Mouse (Mus musculus) midbrain, embryonic 13.5 days (tissue): ENCODE measurements around the gene Necab2. TPM values are rescaled to one million over a fixed set of nuclear protein-coding genes. Genes with fewer than 3 reads are reported as not detected.

Source experiments
- ATAC-seq: fragments of 200-750 bp; cut with Nextera tagmentation; 2 replicates; pipeline ENCODE4 v1.8.0; 2017; ENCODE audit warnings: mild to moderate bottlenecking, moderate TSS enrichment, moderate library complexity
- H3K27ac ChIP-seq: fragments of 300-500 bp; sonication (generic); 2 replicates; pipeline ENCODE4 v1.5.1; 2015; ENCODE audit warnings: inconsistent platforms, mild to moderate bottlenecking, moderate library complexity
- H3K27me3 ChIP-seq: fragments of 300-500 bp; sonication (generic); 2 replicates; pipeline ENCODE4 v1.6.1; 2015; ENCODE audit warnings: mild to moderate bottlenecking, inconsistent platforms
- H3K36me3 ChIP-seq: fragments of 300-500 bp; sonication (generic); 2 replicates; pipeline ENCODE4 v1.6.1; 2015; ENCODE audit warnings: mild to moderate bottlenecking, inconsistent platforms
- H3K4me1 ChIP-seq: fragments of 300-500 bp; sonication (generic); replicated peaks from 2 replicates; pipeline ENCODE4 v1.6.1; 2015; ENCODE audit warnings: inconsistent platforms
- H3K4me2 ChIP-seq: fragments of 300-500 bp; sonication (generic); replicated peaks from 2 replicates; pipeline ENCODE4 v1.6.1; 2015; ENCODE audit warnings: moderate library complexity, mild to moderate bottlenecking, inconsistent platforms
- H3K4me3 ChIP-seq: fragments of 300-500 bp; sonication (generic); replicated peaks from 2 replicates; pipeline ENCODE4 v1.5.1; 2015; ENCODE audit warnings: mild to moderate bottlenecking, inconsistent platforms
- H3K9ac ChIP-seq: fragments of 300-500 bp; sonication (generic); replicated peaks from 2 replicates; pipeline ENCODE4 v1.6.1; 2015; ENCODE audit warnings: mild to moderate bottlenecking, inconsistent platforms
- H3K9me3 ChIP-seq: fragments of 300-500 bp; sonication (generic); 2 replicates; pipeline ENCODE4 v1.6.1; 2016; ENCODE audit warnings: mild to moderate bottlenecking, inconsistent platforms
- WGBS: fragments of 180-500 bp; shearing (Covaris S2); methylation state at CpG from one replicate; pipeline ENCODE4 v1.1.7; 2015; 5-methylcytosine and 5-hydroxymethylcytosine counted together
- polyA plus RNA-seq: library from polyadenylated mRNA; unstranded; fragments of >200 nt; fragmentation: Nextera tagmentation; extraction: Ambion mirVana; gene quantifications from 2 replicates; pipeline ENCODE4 v1.2.1, GENCODE M21; 2015

The Necab2 gene
- polyA plus RNA-seq, 1 experiment from 2014 or later: 37.6 TPM

DNA sequence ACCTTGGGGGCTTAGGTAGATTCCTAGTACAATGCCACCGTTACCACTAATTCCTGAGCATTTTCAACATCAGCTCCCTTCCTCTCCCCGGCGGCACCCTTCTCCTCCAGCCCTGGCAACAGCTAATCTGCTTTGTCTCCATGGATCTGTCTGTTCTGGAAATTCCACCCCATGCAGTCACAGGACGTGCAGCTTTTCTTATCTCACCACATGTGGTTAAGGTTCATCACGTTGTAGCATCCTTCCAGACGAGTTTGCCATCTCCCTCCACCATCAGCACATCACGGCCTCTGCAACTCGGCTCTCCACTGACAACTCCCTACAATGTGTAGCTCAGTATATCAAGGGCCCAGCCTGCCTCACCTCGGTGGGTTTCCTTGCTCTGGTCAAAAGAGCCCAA is 59.0 kb downstream of the Necab2 start:
- Histone ChIP-seq H3K4me1 (peaks cover 36% of the 10 kb centered on the region), H3K4me3 (no peak overlapping the region), H3K4me2 (no peak overlapping the region), H3K36me3 (peaks cover 46% of the 10 kb centered on the region), H3K9me3 (no peaks in the 10 kb centered on the region), H3K27me3 (no peaks in the 10 kb centered on the region), H3K9ac (0 out of 2 replicates have a peak overlapping the region, but pooled peaks have one; percentile 10), H3K27ac (peak overlapping the region; percentile 45)
- peak; percentile 19; the same call in 1 of the 2 replicates for ATAC-seq
- 18% methylated on average over 9 of the region's 9 CpGs for WGBS

DNA sequence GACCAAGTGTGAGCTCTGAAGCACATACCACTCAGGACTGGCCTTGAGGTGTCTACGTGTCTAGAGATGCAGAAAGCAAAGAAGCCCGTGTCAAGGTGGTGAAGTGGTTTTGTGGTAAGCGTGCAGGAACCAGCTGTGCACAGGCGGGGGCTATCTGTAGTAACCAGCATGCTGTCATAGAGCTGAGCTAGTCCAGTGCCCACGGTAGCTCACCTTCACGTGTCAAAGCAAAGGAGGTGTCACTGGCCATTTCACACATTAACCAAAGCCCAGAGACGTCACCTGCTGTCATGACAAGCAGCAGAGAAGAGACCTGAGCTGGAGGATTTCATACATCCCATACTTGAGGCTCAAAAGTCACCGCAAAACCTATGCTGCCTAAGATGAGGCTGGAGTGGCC is 59.6 kb downstream of the Necab2 start:
- no peak overlapping the region for H3K4me3 ChIP-seq
- H3K4me1 ChIP-seq: peaks cover 37% of the 10 kb centered on the region
- WGBS: 76% methylated on average over 8 of the region's 8 CpGs
- peak overlapping the region; percentile 45; the same call in 1 of the 2 replicates for H3K27ac ChIP-seq
- H3K9me3 ChIP-seq: no peaks in the 10 kb centered on the region
- H3K4me2 ChIP-seq: no peak overlapping the region
- H3K9ac ChIP-seq: no peak overlapping the region
- no peak for ATAC-seq
- H3K36me3 ChIP-seq: peaks cover 51% of the 10 kb centered on the region
- H3K27me3 ChIP-seq: no peaks in the 10 kb centered on the region

DNA sequence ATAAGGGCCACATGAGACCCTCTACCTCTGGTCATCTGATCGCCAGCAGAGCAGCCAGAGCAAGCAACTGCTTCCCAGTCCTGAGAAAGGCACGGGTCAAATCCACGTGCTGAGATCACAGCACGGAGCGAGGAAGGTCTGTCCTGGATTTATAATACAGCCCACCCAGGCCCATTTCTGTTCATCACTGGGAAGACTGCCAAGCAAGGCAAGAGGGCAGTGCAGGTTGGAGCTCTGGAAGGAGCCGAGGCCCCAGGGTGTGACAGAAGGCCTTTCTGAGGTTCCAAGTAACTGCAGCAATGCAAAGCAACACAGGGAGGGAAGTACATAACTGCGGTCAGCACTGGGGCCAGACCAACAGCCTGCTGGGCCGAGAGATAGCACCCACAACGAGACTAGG is 64.0 kb downstream of the Necab2 start:
- 93% methylated on average over 9 of the region's 9 CpGs for WGBS
- Histone ChIP-seq H3K9me3 (no peaks in the 10 kb centered on the region), H3K36me3 (peaks cover 94% of the 10 kb centered on the region), H3K27ac (0 out of 2 replicates have a peak overlapping the region, but pooled peaks have one; percentile 19), H3K4me3 (no peak overlapping the region), H3K4me2 (no peak overlapping the region), H3K27me3 (no peaks in the 10 kb centered on the region), H3K9ac (no peak overlapping the region), H3K4me1 (peaks cover 17% of the 10 kb centered on the region)
- no peak for ATAC-seq

DNA sequence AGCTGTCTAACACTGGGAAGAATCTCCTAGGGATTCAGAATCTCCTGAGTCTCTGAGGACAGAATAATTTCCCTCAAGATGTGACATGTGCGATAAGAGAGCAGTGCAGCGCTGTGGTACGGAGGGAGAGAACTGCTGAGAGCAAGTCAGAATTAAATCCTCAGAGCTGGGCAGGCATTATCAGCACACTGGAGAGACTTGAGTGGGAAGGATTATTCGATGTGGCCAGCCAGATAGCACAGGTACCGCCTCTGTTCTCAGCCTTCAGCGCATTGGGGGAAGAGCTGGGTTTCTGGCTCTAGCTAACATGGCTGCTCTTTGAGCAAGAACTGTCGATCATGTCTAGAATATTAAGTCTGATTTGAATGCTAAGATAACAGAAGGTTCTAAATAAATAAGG is 65.2 kb downstream of the Necab2 start:
- Histone ChIP-seq H3K36me3 (peaks cover 94% of the 10 kb centered on the region), H3K9me3 (no peaks in the 10 kb centered on the region), H3K4me2 (no peak overlapping the region), H3K27me3 (no peaks in the 10 kb centered on the region), H3K4me1 (peaks cover 23% of the 10 kb centered on the region), H3K4me3 (no peak overlapping the region), H3K27ac (peak overlapping the region; percentile 68), H3K9ac (no peak overlapping the region)
- 79% methylated on average over 7 of the region's 7 CpGs for WGBS
- 0 out of 2 replicates have a peak, but pooled peaks have one; percentile 15 for ATAC-seq

DNA sequence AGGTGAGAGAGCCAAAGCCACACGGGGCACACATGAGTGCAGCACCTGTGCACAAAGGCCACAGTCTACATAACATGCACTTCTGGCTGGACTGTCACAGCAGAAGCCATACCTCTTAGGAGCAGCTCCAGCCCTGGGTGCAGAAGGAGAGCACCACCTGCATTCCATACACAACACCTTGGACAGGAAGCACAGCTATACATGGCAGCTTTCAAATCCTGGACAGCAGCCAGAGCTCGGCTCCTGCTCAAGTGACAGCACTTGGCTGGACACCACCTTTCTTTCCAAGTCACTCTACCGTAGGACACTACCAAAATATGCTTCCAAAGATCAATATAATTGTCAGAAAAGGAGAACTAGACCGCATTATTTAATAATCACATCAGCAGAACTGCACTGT is 66.9 kb downstream of the Necab2 start:
- Histone ChIP-seq H3K4me3 (no peak overlapping the region), H3K4me1 (peaks cover 27% of the 10 kb centered on the region), H3K27me3 (no peaks in the 10 kb centered on the region), H3K4me2 (no peak overlapping the region), H3K27ac (no peak overlapping the region), H3K9ac (no peak overlapping the region), H3K36me3 (peaks cover 98% of the 10 kb centered on the region), H3K9me3 (no peaks in the 10 kb centered on the region)
- no peak for ATAC-seq
- 94% methylated on average over 4 of the region's 4 CpGs for WGBS

DNA sequence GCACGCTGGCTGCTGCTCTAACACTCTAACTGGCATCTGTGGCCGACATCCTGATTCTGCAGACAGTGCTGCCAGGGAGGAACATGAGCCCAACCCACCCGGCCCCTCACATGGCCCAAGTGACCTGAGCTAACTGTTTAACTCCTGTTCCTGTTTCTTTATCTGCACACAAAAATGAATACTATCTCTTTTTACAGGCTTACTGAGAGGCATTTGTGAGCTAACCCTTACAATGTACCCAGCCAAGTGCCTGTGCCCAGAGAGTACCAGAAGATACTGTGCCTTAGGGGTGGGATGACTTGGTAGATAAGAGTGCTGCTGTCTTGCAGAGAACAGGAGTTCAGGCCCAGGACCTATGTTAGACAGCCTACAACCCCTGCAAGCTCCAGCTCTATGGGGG is 68.4 kb downstream of the Necab2 start:
- no peak for ATAC-seq
- Histone ChIP-seq H3K36me3 (peaks cover 97% of the 10 kb centered on the region), H3K4me1 (peaks cover 27% of the 10 kb centered on the region), H3K27ac (0 out of 2 replicates have a peak overlapping the region, but pooled peaks have one; percentile 5), H3K9me3 (no peaks in the 10 kb centered on the region), H3K27me3 (no peaks in the 10 kb centered on the region), H3K9ac (no peak overlapping the region), H3K4me2 (no peak overlapping the region), H3K4me3 (no peak overlapping the region)
- WGBS: 91% methylated on average over 3 of the region's 3 CpGs

DNA sequence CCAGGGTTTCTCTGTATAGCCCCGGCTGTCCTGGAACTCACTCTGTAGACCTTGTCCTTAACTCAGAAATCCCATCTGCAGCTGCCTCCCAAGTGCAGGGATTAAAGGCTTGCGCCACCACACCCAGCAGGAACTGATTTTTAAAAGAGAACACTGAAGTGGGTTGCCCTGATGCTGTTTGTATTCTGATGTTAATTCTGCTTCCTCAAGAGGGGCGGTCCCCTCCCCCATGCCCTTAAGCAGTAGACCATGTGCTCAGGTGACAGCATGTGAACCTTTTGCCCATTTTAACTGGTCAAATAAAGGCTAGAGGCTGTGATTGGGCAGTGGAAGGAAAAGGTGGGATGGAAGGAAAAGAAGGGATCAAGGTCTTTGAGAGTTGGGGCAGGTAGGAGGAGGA is 69.2 kb downstream of the Necab2 start:
- no peak for ATAC-seq
- Histone ChIP-seq H3K4me3 (no peak overlapping the region), H3K4me2 (no peak overlapping the region), H3K36me3 (peaks cover 97% of the 10 kb centered on the region), H3K4me1 (peaks cover 27% of the 10 kb centered on the region), H3K27ac (peak overlapping the region; percentile 39; the same call in 1 of the 2 replicates), H3K9me3 (no peaks in the 10 kb centered on the region), H3K9ac (no peak overlapping the region), H3K27me3 (no peaks in the 10 kb centered on the region)
- whole genome bisulfite sequencing: 28% methylated on average over 3 of the region's 3 CpGs

DNA sequence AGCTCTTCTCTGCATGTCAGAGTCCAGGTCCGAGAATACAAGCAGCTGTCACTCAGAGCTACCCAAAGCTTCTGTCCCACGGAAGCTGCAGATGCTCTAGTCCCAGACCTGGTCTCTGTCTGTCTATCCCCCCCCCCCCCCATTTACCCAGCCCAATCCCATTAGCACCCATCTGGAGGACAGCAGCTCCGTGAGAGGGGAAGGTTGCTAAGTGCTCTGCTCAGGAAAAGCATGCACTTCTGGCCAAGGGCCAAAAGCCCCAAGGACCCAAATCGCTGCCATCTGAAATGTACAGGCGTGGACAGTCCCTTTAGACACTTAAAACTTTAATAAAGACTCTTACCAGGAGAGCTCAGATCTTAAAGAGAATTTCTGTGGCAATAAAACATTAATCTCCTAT is 70.2 kb downstream of the Necab2 start:
- 0 out of 2 replicates have a peak, but pooled peaks have one; percentile 21 for ATAC-seq
- WGBS: 53% methylated on average over 5 of the region's 5 CpGs
- peaks cover 99% of the 10 kb centered on the region for H3K36me3 ChIP-seq

DNA sequence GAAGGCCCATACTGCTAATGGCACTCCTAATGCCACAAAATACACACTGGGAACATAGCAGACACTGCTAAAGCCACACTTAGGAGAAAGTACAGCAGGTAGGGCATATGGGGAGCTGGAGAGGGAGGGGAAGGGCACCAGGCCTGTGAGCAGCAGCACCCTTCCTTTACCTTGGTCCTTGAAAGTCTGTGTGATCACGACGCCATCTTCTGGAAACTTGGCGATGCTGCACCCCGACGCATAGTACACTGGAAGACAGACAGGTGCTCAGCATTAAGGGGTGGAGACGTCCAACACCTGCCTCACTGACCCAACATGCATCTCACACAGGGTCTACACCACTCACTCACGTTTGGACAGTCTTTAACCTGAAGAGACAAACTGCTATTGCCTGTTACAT is 73.6 kb downstream of the Necab2 start:
- ATAC-seq: no peak
- Histone ChIP-seq H3K4me2 (no peak overlapping the region), H3K9ac (no peak overlapping the region), H3K27ac (no peak overlapping the region), H3K27me3 (no peaks in the 10 kb centered on the region), H3K9me3 (no peaks in the 10 kb centered on the region), H3K36me3 (peaks cover 96% of the 10 kb centered on the region), H3K4me1 (peaks cover 20% of the 10 kb centered on the region), H3K4me3 (no peak overlapping the region)
- WGBS: 75% methylated on average over 7 of the region's 7 CpGs

More for the DNA sequence above, 70.2 kb downstream of the Necab2 start:
- Histone ChIP-seq H3K9me3 (no peaks in the 10 kb centered on the region), H3K27ac (no peak overlapping the region), H3K4me2 (no peak overlapping the region), H3K4me1 (peaks cover 22% of the 10 kb centered on the region), H3K4me3 (no peak overlapping the region), H3K9ac (no peak overlapping the region), H3K27me3 (no peaks in the 10 kb centered on the region)

Other genes starting within 250 kb of the Necab2 start
- gene Hsbp1, start 102.2 kb upstream of the Necab2 start, polyA plus RNA-seq: 582 and 588 TPM in 2 replicates
- gene Mlycd, start 51.8 kb upstream of the Necab2 start, polyA plus RNA-seq: 11.8 and 13.8 TPM in 2 replicates
- 0.10 and 0.28 TPM in 2 replicates for gene Osgin1, start 12.6 kb upstream of the Necab2 start, polyA plus RNA-seq
- not detected in 2 replicates for gene Slc38a8, start 55.0 kb downstream of the Necab2 start, polyA plus RNA-seq
- gene Mbtps1, start 112.0 kb downstream of the Necab2 start, polyA plus RNA-seq: 67.7 and 70.4 TPM in 2 replicates
- 153 and 157 TPM in 2 replicates for gene Hsdl1, start 128.5 kb downstream of the Necab2 start, polyA plus RNA-seq
- gene Dnaaf1, start 128.5 kb downstream of the Necab2 start, polyA plus RNA-seq: 0.12 and 0.15 TPM in 2 replicates
- 14.9 and 15.1 TPM in 2 replicates for gene Taf1c, start 158.5 kb downstream of the Necab2 start, polyA plus RNA-seq
- not detected in 2 replicates for gene Adad2, start 166.0 kb downstream of the Necab2 start, polyA plus RNA-seq
- gene Kcng4, start 189.0 kb downstream of the Necab2 start, polyA plus RNA-seq: 0.08 and 0.47 TPM in 2 replicates
- 2.0 and 2.1 TPM in 2 replicates for gene Wfdc1, start 219.6 kb downstream of the Necab2 start, polyA plus RNA-seq